Mouse (Mus musculus): ENCODE measurements around the gene Tspear.

- TF ChIP-seq CTCF (IDR thresholded peaks at IDR 0.05; ENCODE audit: low read depth, low read length) (no peak), POLR2A (IDR thresholded peaks at IDR 0.05; ENCODE audit: insufficient read depth, low read length) (no peak)
These were observed 204.7 kb downstream of the Tspear start for GRCm38 (mm10) chr10:77890987-77891565.

Measured in ES-Bruce4 (cell line).